Mouse (Mus musculus) c-Kit-positive CD71-positive TER-119-negative erythroid progenitor cells, embryonic 14.5 days (primary cell): ENCODE results near the gene Gm15517.
"Not testable (repeated sequence)": the region's sequence is repeated elsewhere in the genome, so short reads cannot be mapped to it uniquely, and the experiment has no call there.

ENCODE experiments used
- DNase-seq: peaks from one replicate; pipeline ENCODE4 v3.0.0-alpha.2; 2013; ENCODE audit warnings: low read depth

The Gm15517 gene

GRCm38 (mm10) chr7:44269397-44269796 is 8.2 kb downstream of the Gm15517 start:
- no peak for DNase-seq

GRCm38 (mm10) chr7:44271309-44271708 is 10.1 kb downstream of the Gm15517 start:
- no peak for DNase-seq

GRCm38 (mm10) chr7:44272546-44272945 is 11.3 kb downstream of the Gm15517 start:
- DNase-seq = no peak

- no peak for DNase-seq
Observed at GRCm38 (mm10) chr7:44273446-44273845, 12.2 kb downstream of the Gm15517 start.

- DNase-seq = no peak
Observed at GRCm38 (mm10) chr7:44274096-44274495, 12.8 kb downstream of the Gm15517 start.

- DNase-seq = no peak
Observed at GRCm38 (mm10) chr7:44275546-44275945, 14.3 kb downstream of the Gm15517 start.

GRCm38 (mm10) chr7:44276461-44277249 is 15.4 kb downstream of the Gm15517 start:
- DNase-seq = no peak

GRCm38 (mm10) chr7:44277250-44277622 is 16.0 kb downstream of the Gm15517 start:
- no peak for DNase-seq

GRCm38 (mm10) chr7:44280959-44281358 is 19.7 kb downstream of the Gm15517 start:
- no peak for DNase-seq

GRCm38 (mm10) chr7:44281586-44281985 is 20.3 kb downstream of the Gm15517 start:
- DNase-seq = no peak

GRCm38 (mm10) chr7:44287760-44288159 is 26.5 kb downstream of the Gm15517 start:
- no peak for DNase-seq

- no peak for DNase-seq
Observed at GRCm38 (mm10) chr7:44290986-44291385, 29.7 kb downstream of the Gm15517 start.

- DNase-seq = no peak
Observed at GRCm38 (mm10) chr7:44291418-44291817, 30.2 kb downstream of the Gm15517 start.

- DNase-seq = not testable (repeated sequence)
Observed at GRCm38 (mm10) chr7:44297501-44297900, 36.3 kb downstream of the Gm15517 start.

- no peak for DNase-seq
Observed at GRCm38 (mm10) chr7:44303346-44304340, 42.4 kb downstream of the Gm15517 start.

- peak; percentile 13 for DNase-seq
Observed at GRCm38 (mm10) chr7:44304463-44304774, 43.2 kb downstream of the Gm15517 start.

- peak; percentile 90 for DNase-seq
Observed at GRCm38 (mm10) chr7:44304775-44305641, 43.8 kb downstream of the Gm15517 start.

GRCm38 (mm10) chr7:44305686-44306085 is 44.4 kb downstream of the Gm15517 start:
- DNase-seq = no peak

GRCm38 (mm10) chr7:44306516-44307240 is 45.4 kb downstream of the Gm15517 start, which contains the start of gene Clec11a:
Gene Clec11a (minus strand): TSS chr7:44306902.
- DNase-seq = no peak

- DNase-seq = no peak
Observed at GRCm38 (mm10) chr7:44307261-44308020, 46.2 kb downstream of the Gm15517 start.
